Mouse (Mus musculus): ENCODE measurements at regions not wholly inside any gene's neighbourhood (a gene's known extent, or its start where the extent isn't known, plus 50 kb on each side); places are given as distances from the start of the nearest gene placed in this dataset.

DNA sequence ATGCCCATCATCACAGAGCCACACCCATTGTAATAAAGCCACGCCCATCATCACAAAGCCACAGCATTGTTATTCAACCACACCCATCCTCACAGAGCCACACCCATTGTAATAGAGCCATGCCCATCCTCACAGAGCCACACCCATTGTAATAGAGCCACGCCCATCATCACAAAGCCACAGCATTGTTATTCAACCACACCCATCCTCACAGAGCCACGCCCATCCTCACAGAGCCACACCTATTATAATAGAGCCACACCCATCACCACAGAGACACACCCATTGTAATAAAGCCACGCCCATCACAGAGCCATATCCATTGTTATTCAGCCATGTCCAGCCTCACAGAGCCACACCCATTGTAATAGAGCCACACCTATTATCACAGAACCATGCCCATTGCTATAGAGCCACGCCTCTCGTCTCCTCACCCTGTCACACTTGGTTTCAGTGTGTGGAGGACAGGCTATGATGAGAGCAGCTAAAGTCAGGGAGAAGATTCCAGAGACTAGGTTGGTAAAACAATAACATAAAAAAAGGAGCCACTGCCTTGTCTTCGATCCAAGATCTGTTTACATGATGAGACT is 85.6 kb downstream of the Gxylt1 start:
- Histone ChIP-seq H3K9me3 (replicated peaks; ENCODE audit: control insufficient read depth, low read length) (peaks cover 6% of the 10 kb centered on the region; the same call in 1 of the 2 replicates), H3K9ac (ENCODE audit: low read depth, low read length) (no peak overlapping the region), H3K27me3 (ENCODE audit: control insufficient read depth, insufficient read depth, low read depth, low read length) (no peaks in the 10 kb centered on the region), H3K4me1 (ENCODE audit: control insufficient read depth, low read depth, low read length) (no peaks in the 10 kb centered on the region), H3K36me3 (ENCODE audit: control insufficient read depth, insufficient read depth) (no peaks in the 10 kb centered on the region), H3K4me3 (ENCODE audit: low read depth, low read length) (no peak overlapping the region), H3K27ac (ENCODE audit: low read length) (no peak overlapping the region), H3K4me2 (ENCODE audit: low read depth, low read length) (no peak overlapping the region)
- no peak for ATAC-seq (ENCODE audit: low read depth)
- 70% methylated on average over 7 of the region's 7 CpGs for whole genome bisulfite sequencing (ENCODE audit: insufficient replicate concordance)

DNA sequence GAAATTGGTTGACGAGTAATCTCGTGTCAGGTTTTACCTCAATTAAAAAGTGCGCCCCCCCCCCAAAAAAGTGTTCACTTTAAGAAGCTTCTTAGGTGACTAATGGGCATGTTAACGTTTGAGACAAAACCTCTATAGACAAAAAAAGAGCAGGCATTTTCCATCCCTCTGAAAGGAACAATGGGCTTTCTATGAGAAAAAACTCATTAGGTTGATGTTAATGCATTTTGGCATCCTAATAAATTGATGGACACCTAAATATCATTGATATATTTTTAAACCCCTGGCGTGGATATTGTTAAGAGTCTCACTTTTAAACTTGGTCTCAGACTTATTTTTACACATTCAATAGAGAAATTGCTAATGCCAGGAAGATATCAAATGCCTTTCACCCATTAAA is 98.8 kb downstream of the Gxylt1 start:
- Histone ChIP-seq H3K27ac (ENCODE audit: low read length) (no peak overlapping the region), H3K9me3 (replicated peaks; ENCODE audit: control insufficient read depth, low read length) (no peaks in the 10 kb centered on the region), H3K4me3 (ENCODE audit: low read depth, low read length) (no peak overlapping the region), H3K36me3 (ENCODE audit: control insufficient read depth, insufficient read depth) (no peaks in the 10 kb centered on the region), H3K4me2 (ENCODE audit: low read depth, low read length) (no peak overlapping the region), H3K4me1 (ENCODE audit: control insufficient read depth, low read depth, low read length) (no peaks in the 10 kb centered on the region), H3K27me3 (ENCODE audit: control insufficient read depth, insufficient read depth, low read depth, low read length) (no peaks in the 10 kb centered on the region), H3K9ac (ENCODE audit: low read depth, low read length) (no peak overlapping the region)
- ATAC-seq (ENCODE audit: low read depth) = no peak
- whole genome bisulfite sequencing (ENCODE audit: insufficient replicate concordance) = 72% methylated on average over 5 of the region's 5 CpGs

DNA sequence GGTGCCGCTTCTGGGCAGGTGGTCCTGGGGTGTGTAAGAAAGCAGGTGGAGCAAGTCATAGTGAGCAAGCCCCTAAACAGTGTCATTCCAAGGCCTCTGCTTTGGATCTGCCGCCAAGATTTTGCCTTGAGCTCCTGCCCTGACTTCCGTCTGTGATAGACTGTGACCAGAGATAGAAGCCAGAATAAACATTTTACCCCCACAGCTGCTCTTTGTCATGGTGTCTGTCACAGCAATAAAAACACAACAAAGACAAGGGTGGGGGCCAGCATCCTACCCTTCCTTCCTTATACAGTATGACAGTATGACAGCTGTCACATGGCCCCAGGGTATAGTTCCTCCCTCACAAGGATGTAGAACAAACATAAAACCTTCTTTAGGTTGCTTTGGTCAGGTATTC is 106.2 kb downstream of the Gxylt1 start:
- H3K9me3 ChIP-seq (replicated peaks; ENCODE audit: control insufficient read depth, low read length) = no peaks in the 10 kb centered on the region; the same call in 1 of the 2 replicates
- H3K4me1 ChIP-seq (ENCODE audit: control insufficient read depth, low read depth, low read length) = no peaks in the 10 kb centered on the region
- H3K4me3 ChIP-seq (ENCODE audit: low read depth, low read length) = no peak overlapping the region
- H3K27me3 ChIP-seq (ENCODE audit: control insufficient read depth, insufficient read depth, low read depth, low read length) = no peaks in the 10 kb centered on the region
- WGBS (ENCODE audit: insufficient replicate concordance) = 45% methylated on average over 3 of the region's 3 CpGs
- H3K9ac ChIP-seq (ENCODE audit: low read depth, low read length) = no peak overlapping the region
- ATAC-seq (ENCODE audit: low read depth) = no peak
- no peak overlapping the region for H3K27ac ChIP-seq (ENCODE audit: low read length)
- H3K36me3 ChIP-seq (ENCODE audit: control insufficient read depth, insufficient read depth) = no peaks in the 10 kb centered on the region
- no peak overlapping the region for H3K4me2 ChIP-seq (ENCODE audit: low read depth, low read length)

DNA sequence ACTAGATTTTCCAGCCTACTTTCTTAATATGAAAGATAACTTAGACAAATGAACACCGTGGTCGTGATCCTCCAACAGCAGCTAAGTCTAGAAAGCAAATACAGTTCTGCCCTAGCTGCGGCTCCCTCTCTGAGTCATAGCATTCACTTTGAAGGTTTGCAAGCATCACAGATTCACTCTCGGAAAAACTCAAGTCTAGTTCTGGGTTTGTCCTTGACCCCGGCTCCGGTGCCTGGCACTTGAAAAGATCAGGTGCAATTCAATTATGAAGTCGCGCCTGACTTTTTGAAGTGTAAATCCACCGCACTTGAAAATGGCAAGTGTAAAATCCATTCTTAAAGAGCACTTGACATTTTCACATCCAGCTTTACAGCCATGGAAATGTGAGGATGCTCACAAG is 107.5 kb downstream of the Gxylt1 start:
- 75% methylated on average over 9 of the region's 9 CpGs for WGBS (ENCODE audit: insufficient replicate concordance)
- no peak for ATAC-seq (ENCODE audit: low read depth)
- Histone ChIP-seq H3K36me3 (ENCODE audit: control insufficient read depth, insufficient read depth) (no peaks in the 10 kb centered on the region), H3K4me3 (ENCODE audit: low read depth, low read length) (no peak overlapping the region), H3K27ac (ENCODE audit: low read length) (no peak overlapping the region), H3K27me3 (ENCODE audit: control insufficient read depth, insufficient read depth, low read depth, low read length) (no peaks in the 10 kb centered on the region), H3K9me3 (replicated peaks; ENCODE audit: control insufficient read depth, low read length) (no peaks in the 10 kb centered on the region; the same call in 1 of the 2 replicates), H3K4me1 (ENCODE audit: control insufficient read depth, low read depth, low read length) (no peaks in the 10 kb centered on the region), H3K4me2 (ENCODE audit: low read depth, low read length) (no peak overlapping the region), H3K9ac (ENCODE audit: low read depth, low read length) (no peak overlapping the region)

DNA sequence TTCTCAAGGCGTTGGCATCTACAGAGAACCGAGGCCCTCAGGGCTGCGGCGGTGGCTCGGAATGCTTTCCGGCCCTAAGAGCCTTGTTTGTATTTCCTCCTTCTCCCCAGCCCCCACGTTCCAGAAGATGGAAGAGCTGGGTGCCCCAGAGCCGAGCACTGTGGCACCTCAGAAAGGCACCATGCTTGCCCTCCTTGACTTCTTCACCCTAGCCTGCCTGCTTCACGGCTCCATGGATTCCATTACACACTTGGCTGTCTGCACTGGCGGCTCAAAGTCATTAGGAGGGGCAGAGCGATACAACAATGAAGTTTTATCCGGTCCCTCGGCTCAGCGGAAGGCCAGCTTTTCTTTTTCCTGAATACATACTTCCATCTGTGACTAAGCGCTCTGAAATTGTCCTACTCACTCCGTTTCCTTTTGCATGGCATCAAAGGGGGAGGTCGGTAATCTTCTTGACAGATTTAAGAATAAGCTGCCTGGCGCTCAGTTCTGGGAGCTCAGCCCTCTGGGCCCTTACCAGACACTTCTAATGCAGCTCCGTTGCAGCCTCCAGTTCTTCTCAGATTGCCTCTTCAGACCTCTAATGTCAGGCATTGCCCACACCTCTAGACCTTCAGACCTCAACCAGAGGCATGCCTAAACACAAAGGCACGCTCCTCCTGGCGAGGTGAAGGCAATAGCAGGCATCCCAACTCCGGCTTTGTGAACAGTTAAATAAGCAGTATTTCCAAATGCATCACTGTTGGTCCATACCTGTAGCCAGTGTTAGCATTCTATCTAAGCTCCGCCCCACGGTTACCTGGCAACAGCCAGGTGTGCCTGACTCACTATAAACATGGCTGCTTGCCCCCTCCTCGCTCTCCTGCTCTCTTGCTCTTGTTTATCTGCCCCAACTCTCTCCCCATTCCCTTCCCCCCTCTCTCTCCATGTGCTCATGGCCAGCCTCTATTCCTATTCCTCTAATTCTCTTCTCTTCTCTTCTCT is 112.8 kb downstream of the Gxylt1 start:
- no peak for ATAC-seq (ENCODE audit: low read depth)
- Histone ChIP-seq H3K36me3 (ENCODE audit: control insufficient read depth, insufficient read depth) (no peaks in the 10 kb centered on the region), H3K9ac (ENCODE audit: low read depth, low read length) (no peak overlapping the region), H3K4me3 (ENCODE audit: low read depth, low read length) (no peak overlapping the region), H3K9me3 (replicated peaks; ENCODE audit: control insufficient read depth, low read length) (no peaks in the 10 kb centered on the region), H3K4me1 (ENCODE audit: control insufficient read depth, low read depth, low read length) (no peaks in the 10 kb centered on the region), H3K27ac (ENCODE audit: low read length) (no peak overlapping the region), H3K4me2 (ENCODE audit: low read depth, low read length) (no peak overlapping the region), H3K27me3 (ENCODE audit: control insufficient read depth, insufficient read depth, low read depth, low read length) (no peaks in the 10 kb centered on the region)
- WGBS (ENCODE audit: insufficient replicate concordance) = 62% methylated on average over 25 of the region's 25 CpGs

DNA sequence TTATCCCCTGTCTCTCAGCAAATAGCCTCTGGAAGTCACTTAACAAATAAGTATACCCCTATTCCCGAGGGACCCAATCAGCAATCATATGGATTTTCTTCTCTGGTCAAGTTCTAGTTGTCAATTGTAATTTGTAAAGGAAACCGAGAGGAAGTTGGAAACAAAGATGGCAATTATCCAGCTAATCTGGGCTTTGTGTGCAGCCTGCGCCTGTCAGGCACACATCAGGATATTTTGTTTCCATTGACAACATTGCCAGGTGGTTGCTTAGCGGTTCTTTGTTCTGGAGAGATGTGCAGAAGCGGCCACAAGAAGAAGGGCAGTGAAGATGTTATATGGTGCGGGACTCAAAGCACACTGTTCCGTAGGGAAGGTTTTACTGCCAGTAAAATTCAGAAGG is 113.7 kb downstream of the Gxylt1 start:
- WGBS (ENCODE audit: insufficient replicate concordance) = 52% methylated on average over 7 of the region's 7 CpGs
- H3K9ac ChIP-seq (ENCODE audit: low read depth, low read length) = no peak overlapping the region
- H3K4me2 ChIP-seq (ENCODE audit: low read depth, low read length) = no peak overlapping the region
- H3K27ac ChIP-seq (ENCODE audit: low read length) = no peak overlapping the region
- no peak overlapping the region for H3K4me3 ChIP-seq (ENCODE audit: low read depth, low read length)
- H3K9me3 ChIP-seq (replicated peaks; ENCODE audit: control insufficient read depth, low read length) = no peaks in the 10 kb centered on the region
- H3K27me3 ChIP-seq (ENCODE audit: control insufficient read depth, insufficient read depth, low read depth, low read length) = no peaks in the 10 kb centered on the region
- H3K4me1 ChIP-seq (ENCODE audit: control insufficient read depth, low read depth, low read length) = no peaks in the 10 kb centered on the region
- H3K36me3 ChIP-seq (ENCODE audit: control insufficient read depth, insufficient read depth) = no peaks in the 10 kb centered on the region
- no peak for ATAC-seq (ENCODE audit: low read depth)

DNA sequence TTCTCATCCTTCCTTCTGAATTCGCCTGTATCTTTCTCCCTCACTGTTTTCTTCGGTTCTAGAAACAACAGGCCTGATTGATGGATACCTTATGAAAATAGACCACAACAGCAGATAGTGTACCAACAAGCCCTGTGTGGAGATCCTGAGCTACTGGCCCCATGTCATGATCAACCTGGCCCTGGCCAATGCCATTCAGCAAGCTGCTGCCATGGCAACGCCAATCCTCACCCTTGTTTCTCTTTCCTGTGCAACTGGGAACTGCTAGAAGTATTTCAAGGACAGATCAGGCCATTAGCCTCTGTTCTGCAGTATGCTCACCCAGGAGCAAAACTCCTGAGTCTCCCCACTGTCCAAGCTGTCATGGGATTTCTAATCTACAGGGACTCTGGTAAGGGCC is 119.2 kb downstream of the Gxylt1 start:
- H3K4me2 ChIP-seq (ENCODE audit: low read depth, low read length) = no peak overlapping the region
- no peak overlapping the region for H3K4me3 ChIP-seq (ENCODE audit: low read depth, low read length)
- no peaks in the 10 kb centered on the region for H3K36me3 ChIP-seq (ENCODE audit: control insufficient read depth, insufficient read depth)
- no peak overlapping the region for H3K9ac ChIP-seq (ENCODE audit: low read depth, low read length)
- no peaks in the 10 kb centered on the region for H3K9me3 ChIP-seq (replicated peaks; ENCODE audit: control insufficient read depth, low read length)
- 60% methylated on average over 3 of the region's 3 CpGs for WGBS (ENCODE audit: insufficient replicate concordance)
- no peaks in the 10 kb centered on the region for H3K27me3 ChIP-seq (ENCODE audit: control insufficient read depth, insufficient read depth, low read depth, low read length)
- no peaks in the 10 kb centered on the region for H3K4me1 ChIP-seq (ENCODE audit: control insufficient read depth, low read depth, low read length)
- no peak overlapping the region for H3K27ac ChIP-seq (ENCODE audit: low read length)
- no peak for ATAC-seq (ENCODE audit: low read depth)

DNA sequence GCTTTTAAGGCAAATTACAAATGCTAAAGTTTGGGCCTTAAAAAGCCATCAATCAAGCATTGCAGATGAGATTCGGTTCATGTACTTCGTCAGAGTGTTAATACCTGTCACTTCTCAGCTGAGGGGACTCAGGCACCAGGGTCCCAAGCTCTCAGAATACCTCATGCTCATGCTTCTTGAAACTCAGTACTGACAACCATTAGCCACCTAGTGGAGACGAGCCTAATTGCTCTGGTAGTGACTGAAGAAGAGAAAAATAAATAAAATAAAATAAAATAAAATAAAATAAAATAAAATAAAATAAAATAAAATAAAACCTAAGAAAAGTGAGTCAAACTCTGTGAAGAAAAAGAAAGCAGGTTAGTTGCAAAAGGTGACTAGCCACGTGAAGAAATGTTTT is 121.0 kb downstream of the Gxylt1 start:
- no peak for ATAC-seq (ENCODE audit: low read depth)
- H3K4me2 ChIP-seq (ENCODE audit: low read depth, low read length) = no peak overlapping the region
- 43% methylated on average over 4 of the region's 4 CpGs for WGBS (ENCODE audit: insufficient replicate concordance)
- no peak overlapping the region for H3K27ac ChIP-seq (ENCODE audit: low read length)
- no peaks in the 10 kb centered on the region for H3K27me3 ChIP-seq (ENCODE audit: control insufficient read depth, insufficient read depth, low read depth, low read length)
- no peaks in the 10 kb centered on the region for H3K4me1 ChIP-seq (ENCODE audit: control insufficient read depth, low read depth, low read length)
- no peak overlapping the region for H3K4me3 ChIP-seq (ENCODE audit: low read depth, low read length)
- no peaks in the 10 kb centered on the region for H3K36me3 ChIP-seq (ENCODE audit: control insufficient read depth, insufficient read depth)
- no peak overlapping the region for H3K9ac ChIP-seq (ENCODE audit: low read depth, low read length)
- no peaks in the 10 kb centered on the region for H3K9me3 ChIP-seq (replicated peaks; ENCODE audit: control insufficient read depth, low read length)

DNA sequence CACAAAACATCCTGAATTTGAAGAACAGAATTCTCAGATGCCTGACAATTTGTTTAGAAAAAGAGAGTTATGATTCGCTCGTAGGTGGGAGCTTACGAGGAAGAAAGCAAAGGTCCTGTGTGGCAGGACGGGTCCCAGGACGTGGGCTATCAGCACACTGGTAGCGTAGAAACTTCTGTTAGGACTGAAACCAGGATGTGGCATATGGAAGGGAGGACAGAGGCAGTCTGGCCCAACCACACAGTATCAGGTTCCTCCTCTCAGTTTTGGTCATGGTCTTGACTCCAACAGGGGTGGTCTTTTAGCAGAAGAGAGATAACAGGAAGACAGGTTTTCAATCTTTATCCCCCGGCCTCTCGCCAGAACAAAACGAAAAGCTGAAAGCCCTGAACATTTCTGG is 130.1 kb downstream of the Gxylt1 start:
- H3K27ac ChIP-seq (ENCODE audit: low read length) = no peak overlapping the region
- no peak overlapping the region for H3K4me3 ChIP-seq (ENCODE audit: low read depth, low read length)
- 59% methylated on average over 9 of the region's 9 CpGs for WGBS (ENCODE audit: insufficient replicate concordance)
- no peaks in the 10 kb centered on the region for H3K4me1 ChIP-seq (ENCODE audit: control insufficient read depth, low read depth, low read length)
- H3K36me3 ChIP-seq (ENCODE audit: control insufficient read depth, insufficient read depth) = no peaks in the 10 kb centered on the region
- H3K27me3 ChIP-seq (ENCODE audit: control insufficient read depth, insufficient read depth, low read depth, low read length) = no peaks in the 10 kb centered on the region
- ATAC-seq (ENCODE audit: low read depth) = no peak
- no peak overlapping the region for H3K9ac ChIP-seq (ENCODE audit: low read depth, low read length)
- H3K9me3 ChIP-seq (replicated peaks; ENCODE audit: control insufficient read depth, low read length) = no peaks in the 10 kb centered on the region
- no peak overlapping the region for H3K4me2 ChIP-seq (ENCODE audit: low read depth, low read length)
